Mouse (Mus musculus) olfactory bulb, adult 2 months (tissue): ENCODE measurements around the gene Cluap1.

Source experiments
- CTCF ChIP-seq: fragments of 200-500 bp; IDR thresholded peaks from 2 replicates; pipeline ENCODE4 v1.5.1; 2012; ENCODE audit warnings: low read depth, mild to moderate bottlenecking, low read length, moderate library complexity; ENCODE audit not compliant: insufficient read depth
- POLR2A ChIP-seq: fragments of 200-500 bp; IDR thresholded peaks from 2 replicates; pipeline ENCODE4 v1.6.1; 2012; ENCODE audit warnings: mild to moderate bottlenecking, low read depth, low read length, moderate library complexity; ENCODE audit not compliant: insufficient read depth

DNA sequence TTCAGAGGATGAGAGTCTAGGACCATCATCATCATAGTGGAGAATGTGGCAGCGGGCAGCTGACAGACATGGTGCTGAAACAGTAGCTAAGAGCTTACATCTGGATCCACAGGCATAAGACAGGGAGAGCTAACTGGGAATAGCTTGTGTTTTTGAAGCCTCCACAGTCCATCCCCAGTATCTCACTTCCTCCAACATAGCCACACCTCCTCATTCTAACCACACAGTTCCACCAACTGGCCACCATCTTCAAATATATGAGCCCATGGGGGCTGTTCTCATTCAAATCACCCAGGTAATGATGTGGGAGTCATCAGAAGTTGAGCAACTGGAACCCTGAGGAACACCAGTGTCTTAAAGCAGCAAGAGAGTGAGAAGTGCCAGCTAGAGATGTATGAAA, 42.5 kb downstream of the Cluap1 start:
- TF ChIP-seq CTCF (no peak), POLR2A (no peak)
